Mouse (Mus musculus) liver, embryonic 15.5 days (tissue): ENCODE data around the gene Vmn1r188. TPM values are rescaled to one million over a fixed set of nuclear protein-coding genes. Genes with fewer than 3 reads are reported as not detected.
"Not testable (repeated sequence)": the region's sequence is repeated elsewhere in the genome, so short reads cannot be mapped to it uniquely, and the experiment has no call there.

Experiments used
- ATAC-seq: fragments of 200-750 bp; cut with Nextera tagmentation; 2 replicates; pipeline ENCODE4 v1.8.0; 2017; ENCODE audit warnings: moderate number of reproducible peaks, mild to moderate bottlenecking, moderate library complexity; ENCODE audit not compliant: insufficient read depth
- H3K27ac ChIP-seq: fragments of 300-500 bp; sonication (generic); replicated peaks from 2 replicates; pipeline ENCODE4 v1.5.1; 2015; ENCODE audit warnings: mild to moderate bottlenecking, inconsistent platforms
- H3K27me3 ChIP-seq: fragments of 300-500 bp; sonication (generic); 2 replicates; pipeline ENCODE4 v1.6.1; 2015; ENCODE audit warnings: mild to moderate bottlenecking, inconsistent platforms
- H3K36me3 ChIP-seq: fragments of 300-500 bp; sonication (generic); replicated peaks from 2 replicates; pipeline ENCODE4 v1.6.1; 2015; ENCODE audit warnings: moderate library complexity, mild to moderate bottlenecking, inconsistent platforms
- H3K4me1 ChIP-seq: fragments of 300-500 bp; sonication (generic); replicated peaks from 2 replicates; pipeline ENCODE4 v1.6.1; 2015; ENCODE audit warnings: inconsistent platforms
- H3K4me2 ChIP-seq: fragments of 300-500 bp; sonication (generic); 2 replicates; pipeline ENCODE4 v1.6.1; 2015; ENCODE audit warnings: moderate library complexity, mild to moderate bottlenecking, inconsistent platforms
- H3K4me3 ChIP-seq: fragments of 300-500 bp; sonication (generic); replicated peaks from 2 replicates; pipeline ENCODE4 v1.5.1; 2015; ENCODE audit warnings: mild to moderate bottlenecking, inconsistent platforms
- H3K9ac ChIP-seq: fragments of 300-500 bp; sonication (generic); 2 replicates; pipeline ENCODE4 v1.6.1; 2015; ENCODE audit warnings: moderate library complexity, mild to moderate bottlenecking, inconsistent platforms
- H3K9me3 ChIP-seq: fragments of 300-500 bp; sonication (generic); replicated peaks from 2 replicates; pipeline ENCODE4 v1.6.1; 2016; ENCODE audit warnings: inconsistent platforms
- WGBS: fragments of 180-500 bp; shearing (Covaris S2); methylation state at CpG from one replicate; pipeline ENCODE4 v1.1.7; 2015; ENCODE audit warnings: mixed read lengths; ENCODE audit not compliant: insufficient replicate concordance; 5-methylcytosine and 5-hydroxymethylcytosine counted together
- microRNA-seq: library from miRNA; unstranded; fragments of <30 nt; microRNA quantifications from one replicate; pipeline ENCODE4, GENCODE M21; 2016
- polyA plus RNA-seq: library from polyadenylated mRNA; unstranded; fragments of >200 nt; fragmentation: Nextera tagmentation; extraction: Ambion mirVana; gene quantifications from 2 replicates; pipeline ENCODE4 v1.2.1, GENCODE M21; 2015

The Vmn1r188 gene
- polyA plus RNA-seq, 1 experiment from 2014 or later, result not detected

GRCm38 (mm10) chr13:22051523-22051859, 32.7 kb upstream of the Vmn1r188 start:
- Histone ChIP-seq H3K9ac (peak overlapping the region; percentile 54), H3K36me3 (no peaks in the 10 kb centered on the region), H3K4me2 (peak overlapping the region; percentile 88), H3K9me3 (no peaks in the 10 kb centered on the region), H3K27me3 (no peaks in the 10 kb centered on the region; the same call in 1 of the 2 replicates), H3K27ac (no peak overlapping the region), H3K4me3 (peak overlapping the region; percentile 61), H3K4me1 (peaks cover 33% of the 10 kb centered on the region)
- WGBS, result 11% methylated on average over 5 of the region's 5 CpGs
- no peak for ATAC-seq

GRCm38 (mm10) chr13:22053754-22054153, 30.5 kb upstream of the Vmn1r188 start:
- Histone ChIP-seq H3K9ac (no peak overlapping the region), H3K27ac (no peak overlapping the region), H3K9me3 (no peaks in the 10 kb centered on the region), H3K4me3 (no peak overlapping the region), H3K4me2 (no peak overlapping the region), H3K36me3 (no peaks in the 10 kb centered on the region), H3K4me1 (peaks cover 29% of the 10 kb centered on the region), H3K27me3 (no peaks in the 10 kb centered on the region; the same call in 1 of the 2 replicates)
- ATAC-seq, result no peak
- WGBS, result 78% methylated on average over 1 of the region's 1 CpGs

GRCm38 (mm10) chr13:22061422-22061821, 22.8 kb upstream of the Vmn1r188 start:
- Histone ChIP-seq H3K9ac (no peak overlapping the region), H3K36me3 (no peaks in the 10 kb centered on the region), H3K4me2 (no peak overlapping the region), H3K4me1 (no peaks in the 10 kb centered on the region), H3K27me3 (no peaks in the 10 kb centered on the region), H3K9me3 (no peaks in the 10 kb centered on the region), H3K4me3 (no peak overlapping the region), H3K27ac (no peak overlapping the region)
- WGBS, result 37% methylated on average over 1 of the region's 1 CpGs
- no peak for ATAC-seq

GRCm38 (mm10) chr13:22063468-22063867, 20.8 kb upstream of the Vmn1r188 start:
- no peak overlapping the region for H3K27ac ChIP-seq
- WGBS, result 26% methylated on average over 1 of the region's 1 CpGs
- no peak overlapping the region for H3K4me2 ChIP-seq
- no peak overlapping the region for H3K4me3 ChIP-seq
- no peaks in the 10 kb centered on the region for H3K27me3 ChIP-seq
- H3K9ac ChIP-seq, result no peak overlapping the region
- no peaks in the 10 kb centered on the region for H3K36me3 ChIP-seq
- no peak for ATAC-seq
- no peaks in the 10 kb centered on the region for H3K9me3 ChIP-seq
- no peaks in the 10 kb centered on the region for H3K4me1 ChIP-seq

- H3K9ac ChIP-seq, H3K4me2 ChIP-seq, H3K4me3 ChIP-seq, H3K27ac ChIP-seq, H3K9me3 ChIP-seq, ATAC-seq, H3K27me3 ChIP-seq, H3K4me1 ChIP-seq, H3K36me3 ChIP-seq: not testable (repeated sequence)
- WGBS, result 56% methylated on average over 2 of the region's 2 CpGs
Measured at GRCm38 (mm10) chr13:22105724-22106123, 21.5 kb downstream of the Vmn1r188 start, which contains the start of gene Vmn1r189. Gene Vmn1r189, minus strand, starts transcription at chr13:22105824.

GRCm38 (mm10) chr13:22136495-22137293, 52.5 kb downstream of the Vmn1r188 start:
- H3K36me3 ChIP-seq, H3K27ac ChIP-seq, H3K9me3 ChIP-seq, H3K4me1 ChIP-seq, H3K4me2 ChIP-seq, H3K4me3 ChIP-seq, ATAC-seq, H3K27me3 ChIP-seq, H3K9ac ChIP-seq: not testable (repeated sequence)
- 43% methylated on average over 5 of the region's 5 CpGs for WGBS

Small RNA genes lying within 50 kb of the gene (microRNA-seq; reads per million reads assigned to microRNA genes)
- gene Gm26300 (not detected), gene Gm44390 (not detected), gene Gm44486 (0.76 reads per million)

Other genes with a start within 250 kb of the Vmn1r188 start
- gene Zfp184, start 139.3 kb upstream of the Vmn1r188 start, polyA plus RNA-seq, result 0.59 and 0.71 TPM in 2 replicates
- not detected in 2 replicates for gene Pom121l2, start 103.2 kb upstream of the Vmn1r188 start, polyA plus RNA-seq
- gene Prss16, start 74.7 kb upstream of the Vmn1r188 start, polyA plus RNA-seq, result 0.62 and 1.0 TPM in 2 replicates
- 9.5 and 11.4 TPM in 2 replicates for gene Hist1h2ah, start 48.9 kb upstream of the Vmn1r188 start, polyA plus RNA-seq
- 4.4 and 5.4 TPM in 2 replicates for gene Hist1h2bk, start 48.6 kb upstream of the Vmn1r188 start, polyA plus RNA-seq
- 40.8 and 42.0 TPM in 2 replicates for gene Hist1h4i, start 43.1 kb upstream of the Vmn1r188 start, polyA plus RNA-seq
- gene Hist1h2ag, start 41.5 kb upstream of the Vmn1r188 start, polyA plus RNA-seq, result 13.0 and 22.6 TPM in 2 replicates
- 17.5 and 18.4 TPM in 2 replicates for gene Hist1h2bj, start 41.2 kb upstream of the Vmn1r188 start, polyA plus RNA-seq
- not detected in 2 replicates for gene Vmn1r189, start 21.4 kb downstream of the Vmn1r188 start, polyA plus RNA-seq
- gene Vmn1r191, start 99.5 kb downstream of the Vmn1r188 start, polyA plus RNA-seq, result not detected in 2 replicates
- not detected in 2 replicates for gene Vmn1r192, start 106.7 kb downstream of the Vmn1r188 start, polyA plus RNA-seq
- not detected in 2 replicates for gene Vmn1r193, start 138.7 kb downstream of the Vmn1r188 start, polyA plus RNA-seq
- gene Vmn1r194, start 159.8 kb downstream of the Vmn1r188 start, polyA plus RNA-seq, result not detected in 2 replicates
- not detected in 2 replicates for gene Vmn1r195, start 186.1 kb downstream of the Vmn1r188 start, polyA plus RNA-seq
- gene Vmn1r196, start 205.5 kb downstream of the Vmn1r188 start, polyA plus RNA-seq, result not detected in 2 replicates
- gene Vmn1r197, start 240.1 kb downstream of the Vmn1r188 start, polyA plus RNA-seq, result not detected in 2 replicates